Mouse (Mus musculus) 3T3-L1 (cell line): ENCODE measurements around the gene Muc3.

Experiments used
- DNase-seq: peaks from one replicate; pipeline ENCODE4 v3.0.0-alpha.2; 2015; ENCODE audit warnings: low read depth, low spot score

Gene Muc3

DNA sequence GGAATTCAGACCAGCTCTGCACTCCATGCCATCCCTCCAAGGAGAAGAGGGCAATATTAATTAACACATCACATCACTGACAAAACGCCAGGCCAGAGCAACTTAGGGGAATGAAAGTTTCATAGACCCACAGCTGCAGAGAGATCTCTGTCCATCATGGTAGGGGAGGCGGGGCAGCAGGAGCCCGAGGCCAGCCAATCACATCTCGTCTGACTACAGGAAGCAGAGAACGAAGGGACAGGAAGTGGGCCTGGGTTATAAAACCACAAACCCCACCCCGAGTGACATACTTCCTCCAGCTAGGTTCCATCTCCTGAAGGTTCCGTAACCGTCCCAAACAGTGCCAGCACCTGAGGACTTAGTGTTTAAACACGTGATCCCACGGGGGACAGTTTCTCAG, 54.0 kb downstream of the Muc3 start:
- DNase-seq: no peak

DNA sequence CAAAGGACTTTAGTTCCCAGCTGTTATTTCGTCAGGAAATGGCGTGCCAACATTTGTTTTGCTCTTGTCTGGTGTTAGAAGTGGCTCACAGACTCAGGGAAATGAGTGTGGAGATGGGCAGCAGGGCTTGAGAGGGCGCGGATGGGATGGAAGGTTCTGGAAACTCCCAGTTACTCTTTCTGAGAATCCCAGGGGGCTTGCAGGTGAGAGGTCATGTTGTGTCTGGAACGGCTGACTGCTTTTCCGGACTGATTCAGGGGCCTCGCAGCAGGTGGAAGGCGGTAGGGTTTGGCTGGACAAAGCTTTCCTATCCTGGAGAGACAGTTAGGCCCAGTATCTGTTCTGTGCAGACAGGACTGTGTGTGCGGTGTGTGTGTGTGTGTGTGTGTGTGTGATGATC, 55.4 kb downstream of the Muc3 start:
- DNase-seq: no peak

DNA sequence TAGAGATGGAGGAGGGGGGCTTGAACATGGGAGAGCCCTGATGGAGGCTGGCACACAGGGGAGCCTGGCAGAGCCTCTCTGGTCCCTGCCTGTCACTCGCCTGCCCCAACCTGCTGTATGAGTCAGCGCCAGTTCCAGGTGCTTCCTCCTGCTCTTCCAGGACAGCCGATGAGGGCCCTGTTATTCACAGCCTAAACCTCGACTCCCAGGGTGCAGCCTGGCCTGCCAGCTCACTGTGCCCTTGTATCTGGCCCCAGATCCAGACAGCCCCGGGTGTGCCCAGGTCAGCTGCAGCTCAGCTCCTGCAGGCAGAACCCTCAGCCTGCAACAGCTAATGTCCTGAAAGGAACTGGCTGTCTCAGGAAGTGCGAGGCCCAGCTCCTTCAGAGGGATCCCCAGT, 57.6 kb downstream of the Muc3 start:
- no peak for DNase-seq

DNA sequence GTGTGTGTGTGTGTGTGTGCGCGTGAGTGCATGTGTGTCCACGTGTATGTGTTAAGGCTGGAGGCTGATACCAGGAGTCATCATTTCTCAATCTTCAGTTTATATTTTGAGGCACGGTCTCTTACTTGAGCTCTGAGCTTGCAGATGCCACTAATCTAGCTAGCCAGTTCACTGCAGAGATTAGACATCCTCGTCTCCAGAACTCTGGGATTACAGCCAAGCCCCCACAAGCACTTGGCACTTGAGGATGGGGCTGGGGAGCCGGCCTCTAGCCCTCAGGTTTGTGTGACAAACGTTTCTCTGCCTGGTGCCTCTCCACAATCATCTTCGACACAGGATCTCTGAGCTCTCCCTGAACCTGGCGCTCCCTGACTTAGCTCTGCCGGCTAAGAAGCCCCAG, 58.3 kb downstream of the Muc3 start:
- DNase-seq: no peak

DNA sequence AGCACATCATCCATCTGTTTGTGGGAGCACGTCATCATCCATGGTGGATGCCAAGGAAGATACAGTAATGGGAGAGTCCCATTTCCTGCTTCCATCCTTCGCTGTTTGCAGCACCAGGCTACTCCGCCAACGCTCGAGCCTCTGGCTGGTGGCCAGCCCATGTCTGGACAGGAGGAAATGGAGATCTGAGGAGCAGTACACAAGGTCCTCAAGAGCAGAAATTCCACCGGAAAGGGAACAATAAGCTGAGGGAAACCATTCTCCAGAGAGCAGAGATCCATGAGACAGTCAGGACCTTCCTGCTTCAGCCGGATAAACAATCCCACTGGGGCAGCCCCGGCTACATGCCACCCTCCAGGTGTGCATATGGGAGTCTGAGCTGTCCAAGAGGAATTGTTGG, 61.7 kb downstream of the Muc3 start:
- no peak for DNase-seq

DNA sequence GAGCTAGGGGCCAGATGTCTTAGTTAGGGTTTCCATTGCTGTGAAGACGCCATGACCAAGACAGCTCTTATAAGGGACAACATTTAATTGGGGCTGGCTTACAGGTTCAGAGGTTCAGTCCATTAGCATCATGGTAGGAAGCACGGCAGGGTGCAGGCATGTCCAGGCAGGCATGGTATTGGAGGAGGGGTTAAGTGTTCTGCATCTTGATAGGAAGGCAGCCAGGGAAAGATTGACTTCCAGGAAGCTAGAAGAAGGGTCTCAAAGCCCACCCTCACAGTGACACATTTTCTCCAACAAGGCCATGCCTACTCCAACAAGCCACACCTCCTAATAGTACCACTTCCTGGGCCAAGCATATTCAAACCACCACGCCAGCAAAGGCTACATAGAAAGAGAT, 63.4 kb downstream of the Muc3 start:
- DNase-seq: no peak

DNA sequence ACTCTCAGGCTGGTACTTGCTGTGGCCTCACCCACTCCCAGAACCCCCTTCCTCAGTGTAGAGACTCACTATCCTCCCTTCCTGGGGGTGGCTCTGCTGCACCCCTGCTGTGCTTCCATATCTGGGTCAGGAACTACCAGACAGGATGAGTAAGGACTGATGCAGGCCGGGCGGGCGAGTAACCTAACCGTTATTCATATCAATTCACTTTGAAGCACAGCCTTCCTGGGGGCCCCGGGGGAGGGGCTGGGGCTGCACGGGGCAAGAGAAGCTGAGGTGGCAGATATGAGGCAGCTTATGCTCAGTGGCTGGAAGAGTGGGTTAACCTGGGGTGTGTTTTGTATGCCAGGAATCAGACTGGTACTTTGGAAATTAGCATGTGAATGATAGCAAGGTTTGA, 64.1 kb downstream of the Muc3 start:
- DNase-seq: no peak
